Mouse (Mus musculus) midbrain, postnatal 0 days (tissue): ENCODE results near the gene Gm14137. TPM values are rescaled to one million over a fixed set of nuclear protein-coding genes. Genes with fewer than 3 reads are reported as not detected.

Source experiments
- ATAC-seq: fragments of 200-750 bp; cut with Nextera tagmentation; 2 replicates; pipeline ENCODE4 v1.8.0; 2017; ENCODE audit warnings: moderate number of reproducible peaks, mild to moderate bottlenecking, moderate TSS enrichment, moderate library complexity; ENCODE audit not compliant: low FRiP score
- DNase-seq: peaks from one replicate; pipeline ENCODE4 v3.0.0-alpha.2; 2015; ENCODE audit warnings: low spot score
- H3K27ac ChIP-seq: fragments of 300-500 bp; sonication (generic); 2 replicates; pipeline ENCODE4 v1.5.1; 2014; ENCODE audit warnings: low read depth, mild to moderate bottlenecking, low read length, mixed read lengths
- H3K27me3 ChIP-seq: fragments of 300-500 bp; sonication (generic); 2 replicates; pipeline ENCODE4 v1.6.1; 2014; ENCODE audit warnings: low read length, control low read depth, mixed read lengths; ENCODE audit not compliant: insufficient read depth
- H3K36me3 ChIP-seq: fragments of 300-500 bp; sonication (generic); 2 replicates; pipeline ENCODE4 v1.6.1; 2014; ENCODE audit warnings: low read length, control low read depth, mixed read lengths; ENCODE audit not compliant: insufficient read depth
- H3K4me1 ChIP-seq: fragments of 300-500 bp; sonication (generic); 2 replicates; pipeline ENCODE4 v1.6.1; 2014; ENCODE audit warnings: mild to moderate bottlenecking, control low read depth, antibody characterized with exemption, low read length, mixed read lengths; ENCODE audit not compliant: insufficient read depth
- H3K4me2 ChIP-seq: fragments of 300-500 bp; sonication (generic); 2 replicates; pipeline ENCODE4 v1.6.1; 2014; ENCODE audit warnings: low read depth, mild to moderate bottlenecking, low read length, mixed read lengths; ENCODE audit not compliant: poor library complexity, severe bottlenecking
- H3K4me3 ChIP-seq: fragments of 300-500 bp; sonication (generic); 2 replicates; pipeline ENCODE4 v1.5.1; 2014; ENCODE audit warnings: low read depth, mild to moderate bottlenecking, low read length, moderate library complexity
- H3K9ac ChIP-seq: fragments of 300-500 bp; sonication (generic); replicated peaks from 2 replicates; pipeline ENCODE4 v1.6.1; 2014; ENCODE audit warnings: mild to moderate bottlenecking, low read length, moderate library complexity, mixed read lengths; ENCODE audit not compliant: poor library complexity, severe bottlenecking
- H3K9me3 ChIP-seq: fragments of 300-500 bp; sonication (generic); 2 replicates; pipeline ENCODE4 v1.6.1; 2016; ENCODE audit warnings: low read length, control low read depth
- CTCF ChIP-seq: IDR thresholded peaks from 2 replicates; pipeline ENCODE4 v1.5.1; 2016; ENCODE audit warnings: antibody characterized with exemption, mild to moderate bottlenecking
- WGBS: fragments of 180-500 bp; shearing (Covaris S2); extraction: QIAGEN DNeasy Blood & Tissue Kit; methylation state at CpG from one replicate; pipeline ENCODE4 v1.1.7; 2014; 5-methylcytosine and 5-hydroxymethylcytosine counted together
- polyA plus RNA-seq: library from polyadenylated mRNA; unstranded; fragments of >200 nt; fragmentation: Nextera tagmentation; extraction: Ambion mirVana; gene quantifications from 2 replicates; pipeline ENCODE4 v1.2.1, GENCODE M21; 2015
- total RNA-seq: library from RNA; depleted of rRNA; stranded (reverse); fragments of >200 nt; gene quantifications from 2 replicates; pipeline ENCODE4 v1.2.3, GENCODE M21; 2014

Gm14137 gene
- total and polyA plus RNA-seq, 2 experiments from 2014 or later, result 0.05 to 0.47 TPM

- 82% methylated on average over 5 of the region's 5 CpGs for WGBS
- TF ChIP-seq CTCF, result no peak
- H3K9me3 ChIP-seq, result no peaks in the 10 kb centered on the region
- H3K9ac ChIP-seq, result no peak overlapping the region
- ATAC-seq, result no peak
- no peaks in the 10 kb centered on the region for H3K36me3 ChIP-seq
- H3K4me3 ChIP-seq, result no peak overlapping the region
- no peaks in the 10 kb centered on the region for H3K27me3 ChIP-seq
- H3K27ac ChIP-seq, result no peak overlapping the region
- no peaks in the 10 kb centered on the region for H3K4me1 ChIP-seq
- DNase-seq, result no peak
- H3K4me2 ChIP-seq, result no peak overlapping the region
Measured at GRCm38 (mm10) chr2:119194140-119194539, 19.8 kb downstream of the Gm14137 start.

- 44% methylated on average over 4 of the region's 4 CpGs for WGBS
- H3K9ac ChIP-seq, result no peak overlapping the region
- H3K4me1 ChIP-seq, result no peaks in the 10 kb centered on the region
- no peak for DNase-seq
- no peak for TF ChIP-seq CTCF
- no peaks in the 10 kb centered on the region for H3K9me3 ChIP-seq
- no peaks in the 10 kb centered on the region for H3K36me3 ChIP-seq
- ATAC-seq, result no peak
- no peak overlapping the region for H3K27ac ChIP-seq
- no peak overlapping the region for H3K4me2 ChIP-seq
- no peaks in the 10 kb centered on the region for H3K27me3 ChIP-seq
- H3K4me3 ChIP-seq, result no peak overlapping the region
Measured at GRCm38 (mm10) chr2:119196316-119197108, 22.2 kb downstream of the Gm14137 start.

- DNase-seq, result no peak
- H3K9ac ChIP-seq, result no peak overlapping the region
- H3K4me2 ChIP-seq, result no peak overlapping the region
- TF ChIP-seq CTCF, result no peak
- no peaks in the 10 kb centered on the region for H3K9me3 ChIP-seq
- 79% methylated on average over 1 of the region's 1 CpGs for WGBS
- H3K27ac ChIP-seq, result no peak overlapping the region
- H3K4me1 ChIP-seq, result no peaks in the 10 kb centered on the region
- no peak overlapping the region for H3K4me3 ChIP-seq
- no peaks in the 10 kb centered on the region for H3K36me3 ChIP-seq
- ATAC-seq, result no peak
- no peaks in the 10 kb centered on the region for H3K27me3 ChIP-seq
Measured at GRCm38 (mm10) chr2:119197493-119197892, 23.2 kb downstream of the Gm14137 start.

- TF ChIP-seq CTCF, result no peak
- no peak overlapping the region for H3K27ac ChIP-seq
- DNase-seq, result no peak
- H3K4me1 ChIP-seq, result no peaks in the 10 kb centered on the region
- H3K9ac ChIP-seq, result no peak overlapping the region
- no peaks in the 10 kb centered on the region for H3K9me3 ChIP-seq
- no peak overlapping the region for H3K4me2 ChIP-seq
- 4% methylated on average over 1 of the region's 1 CpGs for WGBS
- H3K36me3 ChIP-seq, result no peaks in the 10 kb centered on the region
- H3K4me3 ChIP-seq, result no peak overlapping the region
- no peaks in the 10 kb centered on the region for H3K27me3 ChIP-seq
- no peak for ATAC-seq
Measured at GRCm38 (mm10) chr2:119198049-119198448, 23.7 kb downstream of the Gm14137 start.

GRCm38 (mm10) chr2:119198934-119199333 is 24.6 kb downstream of the Gm14137 start:
- H3K9me3 ChIP-seq, result no peaks in the 10 kb centered on the region
- WGBS, result 13% methylated on average over 3 of the region's 3 CpGs
- no peak; the same call in 1 of the 2 replicates for ATAC-seq
- no peaks in the 10 kb centered on the region for H3K36me3 ChIP-seq
- H3K9ac ChIP-seq, result no peak overlapping the region
- TF ChIP-seq CTCF, result no peak
- DNase-seq, result peak; percentile 77
- H3K27ac ChIP-seq, result no peak overlapping the region
- no peaks in the 10 kb centered on the region for H3K27me3 ChIP-seq
- H3K4me3 ChIP-seq, result no peak overlapping the region
- no peaks in the 10 kb centered on the region for H3K4me1 ChIP-seq
- H3K4me2 ChIP-seq, result no peak overlapping the region

GRCm38 (mm10) chr2:119202914-119203453 is 28.7 kb downstream of the Gm14137 start:
- Histone ChIP-seq H3K27me3 (no peaks in the 10 kb centered on the region), H3K4me1 (no peaks in the 10 kb centered on the region), H3K27ac (no peak overlapping the region), H3K36me3 (no peaks in the 10 kb centered on the region), H3K4me2 (no peak overlapping the region), H3K9ac (no peak overlapping the region), H3K9me3 (no peaks in the 10 kb centered on the region), H3K4me3 (no peak overlapping the region)
- ATAC-seq, result no peak
- peak; percentile 15 for DNase-seq
- WGBS, result 55% methylated on average over 5 of the region's 5 CpGs
- no peak for TF ChIP-seq CTCF
